Mouse (Mus musculus) cerebellum, adult 2 months (tissue): ENCODE data around the gene St6galnac5.

Experiments
- CTCF ChIP-seq: fragments of 200-500 bp; IDR thresholded peaks from 2 replicates; pipeline ENCODE4 v1.5.1; 2011; ENCODE audit warnings: low read depth, mild to moderate bottlenecking, control low read depth, low read length, moderate library complexity, borderline replicate concordance; ENCODE audit not compliant: insufficient read depth
- POLR2A ChIP-seq: fragments of 200-500 bp; IDR thresholded peaks from 2 replicates; pipeline ENCODE4 v1.6.1; 2011; ENCODE audit warnings: low read length, control low read depth, borderline replicate concordance; ENCODE audit not compliant: insufficient read depth

- no peak for TF ChIP-seq CTCF
- TF ChIP-seq POLR2A: no peak
Observed at GRCm38 (mm10) chr3:152867654-152868525, 114.2 kb downstream of the St6galnac5 start.
